Mouse (Mus musculus): ENCODE data around the gene Gatc.
"Not testable (repeated sequence)": the region's sequence is repeated elsewhere in the genome, so short reads cannot be mapped to it uniquely, and the experiment has no call there.

The Gatc gene

GRCm38 (mm10) chr5:115340577-115341313, at the start of gene Gatc, which contains the start of gene Triap1:
Gene Gatc (minus strand): TSS chr5:115341178.
Gene Triap1 (plus strand): TSS chr5:115341225.
- DNase-seq: peak; percentile 90

GRCm38 (mm10) chr5:115378882-115379281, 37.9 kb upstream of the Gatc start:
- not testable (repeated sequence) for DNase-seq

GRCm38 (mm10) chr5:115375436-115375835, 34.5 kb upstream of the Gatc start:
- DNase-seq: no peak

GRCm38 (mm10) chr5:115374204-115374820, 33.3 kb upstream of the Gatc start:
- DNase-seq: no peak

- DNase-seq: peak; percentile 25
These were observed 32.6 kb upstream of the Gatc start for GRCm38 (mm10) chr5:115373441-115374203.

GRCm38 (mm10) chr5:115371736-115372135, 30.8 kb upstream of the Gatc start:
- no peak for DNase-seq

- no peak for DNase-seq
These were observed 23.8 kb upstream of the Gatc start for GRCm38 (mm10) chr5:115364782-115365181.

- DNase-seq: peak; percentile 88
These were observed 22.1 kb upstream of the Gatc start for GRCm38 (mm10) chr5:115362819-115363714.

- DNase-seq: no peak
These were observed 21.2 kb upstream of the Gatc start for GRCm38 (mm10) chr5:115362216-115362615.

- no peak for DNase-seq
These were observed 18.9 kb upstream of the Gatc start for GRCm38 (mm10) chr5:115359851-115360372.

- no peak for DNase-seq
These were observed 18.5 kb upstream of the Gatc start for GRCm38 (mm10) chr5:115359438-115359837.

- peak; percentile 70 for DNase-seq
These were observed 17.9 kb upstream of the Gatc start for GRCm38 (mm10) chr5:115358872-115359271.

GRCm38 (mm10) chr5:115355070-115355469, 14.1 kb upstream of the Gatc start:
- DNase-seq: no peak

GRCm38 (mm10) chr5:115351348-115351747, 10.4 kb upstream of the Gatc start:
- DNase-seq: no peak

GRCm38 (mm10) chr5:115349225-115349555, 8.2 kb upstream of the Gatc start:
- no peak for DNase-seq

GRCm38 (mm10) chr5:115348546-115349224, 7.7 kb upstream of the Gatc start, which contains the start of gene Cox6a1:
Gene Cox6a1 (minus strand): TSS chr5:115348981.
- peak; percentile 99 for DNase-seq

- peak; percentile 78 for DNase-seq
These were observed 6.6 kb upstream of the Gatc start for GRCm38 (mm10) chr5:115347564-115347963.

GRCm38 (mm10) chr5:115341314-115342165, 562 bp upstream of the Gatc start:
- DNase-seq: no peak

- DNase-seq: no peak
These were observed 971 bp downstream of the Gatc start for GRCm38 (mm10) chr5:115340007-115340406.

GRCm38 (mm10) chr5:115333626-115334025, 7.4 kb downstream of the Gatc start:
- no peak for DNase-seq

- DNase-seq: peak; percentile 42
These were observed 10.0 kb downstream of the Gatc start for GRCm38 (mm10) chr5:115330955-115331354.

Data from right cerebral cortex, adult 18-20 months (tissue).